Mouse (Mus musculus) CH12.LX (cell line): ENCODE measurements around the gene Amigo1. TPM values are rescaled to one million over a fixed set of nuclear protein-coding genes. Genes with fewer than 3 reads are reported as not detected.

Source experiments
- DNase-seq: peaks from one replicate; pipeline ENCODE4 v3.0.0-alpha.2; 2013; ENCODE audit errors: extremely low read depth
- H3K27ac ChIP-seq: 2 replicates; pipeline ENCODE4 v1.5.1; 2012; ENCODE audit warnings: low read depth, mild to moderate bottlenecking, control low read depth, moderate library complexity; ENCODE audit not compliant: insufficient read depth
- H3K27me3 ChIP-seq: replicated peaks from 2 replicates; pipeline ENCODE3; 2012; ENCODE audit warnings: inconsistent platforms
- H3K36me3 ChIP-seq, 2 experiments: replicated peaks in 1 of 2; 2 replicates each; pipeline versions ENCODE3 to v1.6.1; 2012; ENCODE audit warnings: inconsistent platforms in 1 of 2, low read length in 1 of 2, mild to moderate bottlenecking in 1 of 2, mixed read lengths in 1 of 2, moderate library complexity in 1 of 2; ENCODE audit not compliant: control insufficient read depth in 1 of 2, insufficient read depth in 1 of 2
- H3K4me1 ChIP-seq, 2 experiments: 2 replicates each; pipeline ENCODE4 v1.6.1; 2012; ENCODE audit warnings: inconsistent platforms in 1 of 2, moderate library complexity in 1 of 2; ENCODE audit not compliant: insufficient read depth in 2 of 2, control insufficient read depth in 1 of 2
- H3K4me2 ChIP-seq: 2 replicates; pipeline ENCODE4 v1.6.1; 2012; ENCODE audit warnings: low read depth, mild to moderate bottlenecking, control low read depth; ENCODE audit not compliant: poor library complexity, insufficient read depth, severe bottlenecking
- H3K4me3 ChIP-seq, 3 experiments: fragments of 150-350 bp in 1 of 3; sonication (generic) in 1 of 3; replicated peaks in 1 of 3; 2 replicates each; pipeline versions ENCODE3 to v1.5.1; 2011 to 2012; ENCODE audit warnings: low read depth in 2 of 3, low read length in 2 of 3, mild to moderate bottlenecking in 2 of 3, moderate library complexity in 2 of 3, control low read depth in 1 of 3, improper control_type of control experiment in 1 of 3, inconsistent platforms in 1 of 3, mixed read lengths in 1 of 3; ENCODE audit not compliant: poor library complexity in 1 of 3
- H3K79me2 ChIP-seq: replicated peaks from 2 replicates; pipeline ENCODE4 v1.6.1; 2012; ENCODE audit warnings: mild to moderate bottlenecking, moderate library complexity; ENCODE audit not compliant: control insufficient read depth, poor library complexity, insufficient read depth, severe bottlenecking; ENCODE audit errors: extremely low read depth
- H3K9ac ChIP-seq: 2 replicates; pipeline ENCODE4 v1.6.1; 2012; ENCODE audit warnings: low read depth, mild to moderate bottlenecking, control low read depth, moderate library complexity; ENCODE audit not compliant: insufficient read depth
- H3K9me3 ChIP-seq: replicated peaks from 2 replicates; pipeline ENCODE3; 2012; ENCODE audit warnings: low read length, inconsistent platforms, mixed read lengths
- BHLHE40 ChIP-seq: IDR thresholded peaks from 2 replicates; pipeline ENCODE4 v1.6.1; 2011; ENCODE audit warnings: mild to moderate bottlenecking, low read depth, low read length, improper control_type of control experiment
- CHD1 ChIP-seq: IDR thresholded peaks from 2 replicates; pipeline ENCODE4 v1.6.1; 2012; ENCODE audit warnings: low read depth, low read length, improper control_type of control experiment, inconsistent platforms
- CHD2 ChIP-seq: IDR thresholded peaks from 2 replicates; pipeline ENCODE4 v1.6.1; 2011; ENCODE audit warnings: low read length, improper control_type of control experiment
- CTCF ChIP-seq, 2 experiments: IDR thresholded peaks in 1 of 2; conservative IDR thresholded peaks in 1 of 2; 2 replicates each; pipeline ENCODE4 v1.5.1; 2011 to 2012; ENCODE audit warnings: low read depth in 2 of 2, low read length in 2 of 2, improper control_type of control experiment in 1 of 2, inconsistent platforms in 1 of 2, mild to moderate bottlenecking in 1 of 2, moderate library complexity in 1 of 2
- ELF1 ChIP-seq: IDR thresholded peaks from 2 replicates; pipeline ENCODE4 v1.6.1; 2014; ENCODE audit warnings: low read depth, mild to moderate bottlenecking, inconsistent platforms, low read length, improper control_type of control experiment
- EP300 ChIP-seq: IDR thresholded peaks from 2 replicates; pipeline ENCODE4 v1.6.1; 2011; ENCODE audit warnings: low read length, improper control_type of control experiment
- ETS1 ChIP-seq: conservative IDR thresholded peaks from 2 replicates; pipeline ENCODE4 v1.6.1; 2012; ENCODE audit warnings: low read depth, mild to moderate bottlenecking, inconsistent platforms, low read length, improper control_type of control experiment, moderate library complexity
- HCFC1 ChIP-seq: IDR thresholded peaks from 2 replicates; pipeline ENCODE4 v1.6.1; 2012; ENCODE audit warnings: low read depth, mild to moderate bottlenecking, inconsistent platforms, low read length, improper control_type of control experiment
- IRF4 ChIP-seq: IDR thresholded peaks from 2 replicates; pipeline ENCODE4 v1.6.1; 2014; ENCODE audit warnings: low read depth, mild to moderate bottlenecking, inconsistent platforms, low read length, improper control_type of control experiment
- MAZ ChIP-seq: IDR thresholded peaks from 2 replicates; pipeline ENCODE4 v1.6.1; 2012; ENCODE audit warnings: low read depth, mild to moderate bottlenecking, inconsistent platforms, low read length, improper control_type of control experiment, moderate library complexity
- MEF2A ChIP-seq: IDR thresholded peaks from 2 replicates; pipeline ENCODE4 v1.6.1; 2014; ENCODE audit warnings: low read depth, mild to moderate bottlenecking, inconsistent platforms, low read length, improper control_type of control experiment, borderline replicate concordance
- NRF1 ChIP-seq: IDR thresholded peaks from 2 replicates; pipeline ENCODE4 v1.6.1; 2014; ENCODE audit warnings: low read depth, mild to moderate bottlenecking, inconsistent platforms, low read length, improper control_type of control experiment, moderate library complexity
- POLR2AphosphoS2 ChIP-seq: IDR thresholded peaks from 2 replicates; pipeline ENCODE4 v1.6.1; 2011; ENCODE audit warnings: low read depth, low read length, improper control_type of control experiment
- RAD21 ChIP-seq: IDR thresholded peaks from 2 replicates; pipeline ENCODE4 v1.6.1; 2011; ENCODE audit warnings: low read depth, mild to moderate bottlenecking, low read length, improper control_type of control experiment, moderate library complexity
- SIN3A ChIP-seq: IDR thresholded peaks from 2 replicates; pipeline ENCODE4 v1.6.1; 2012; ENCODE audit warnings: low read length, improper control_type of control experiment, inconsistent platforms
- SMC3 ChIP-seq: IDR thresholded peaks from 2 replicates; pipeline ENCODE4 v1.6.1; 2011; ENCODE audit warnings: low read depth, low read length, improper control_type of control experiment
- TCF12 ChIP-seq: IDR thresholded peaks from 2 replicates; pipeline ENCODE4 v1.6.1; 2014; ENCODE audit warnings: low read depth, mild to moderate bottlenecking, inconsistent platforms, low read length, improper control_type of control experiment
- UBTF ChIP-seq: IDR thresholded peaks from 2 replicates; pipeline ENCODE4 v1.6.1; 2012; ENCODE audit warnings: low read depth, mild to moderate bottlenecking, inconsistent platforms, low read length, improper control_type of control experiment, moderate library complexity
- USF2 ChIP-seq: conservative IDR thresholded peaks from 2 replicates; pipeline ENCODE4 v1.6.1; 2011; ENCODE audit warnings: low read depth, low read length, improper control_type of control experiment
- ZKSCAN1 ChIP-seq: IDR thresholded peaks from 2 replicates; pipeline ENCODE4 v1.6.1; 2012; ENCODE audit warnings: low read depth, inconsistent platforms, low read length, improper control_type of control experiment, borderline replicate concordance
- dilution Hi-C: fragments of 300-500 bp; cut with MboI; formaldehyde crosslinking; loops from 2 replicates; pipeline ENCODE4 v1.14.3; 2020; ENCODE audit warnings: low sequenced_read_pairs; ENCODE audit not compliant: extremely low pct_unique_long_range_greater_than_20kb, extremely low pct_ligation_motif_present
- in situ Hi-C: fragments of 300-500 bp; cut with MboI; formaldehyde crosslinking; loops from 3 replicates; pipeline ENCODE4 v1.14.3; 2019; ENCODE audit warnings: low sequenced_read_pairs, low pct_ligation_motif_present, low pct_unique_long_range_greater_than_20kb, mixed read lengths
- polyA plus RNA-seq: library from polyadenylated mRNA; unstranded; fragments of >175 nt; gene quantifications from 2 replicates; pipeline ENCODE4 v1.2.1, GENCODE M21; 2012; ENCODE audit warnings: low read depth; ENCODE audit not compliant: insufficient read length
- total RNA-seq, 2 experiments: library from RNA; depleted of rRNA; stranded (reverse); fragments of 300-350 nt in 1 of 2; fragments of >200 nt in 1 of 2; gene quantifications; 2 replicates each; pipeline ENCODE4 v1.2.3; 2012 to 2014

Amigo1 gene
- total and polyA plus RNA-seq, 3 experiments, result 0.21 to 0.59 TPM; not detected in 1

DNA sequence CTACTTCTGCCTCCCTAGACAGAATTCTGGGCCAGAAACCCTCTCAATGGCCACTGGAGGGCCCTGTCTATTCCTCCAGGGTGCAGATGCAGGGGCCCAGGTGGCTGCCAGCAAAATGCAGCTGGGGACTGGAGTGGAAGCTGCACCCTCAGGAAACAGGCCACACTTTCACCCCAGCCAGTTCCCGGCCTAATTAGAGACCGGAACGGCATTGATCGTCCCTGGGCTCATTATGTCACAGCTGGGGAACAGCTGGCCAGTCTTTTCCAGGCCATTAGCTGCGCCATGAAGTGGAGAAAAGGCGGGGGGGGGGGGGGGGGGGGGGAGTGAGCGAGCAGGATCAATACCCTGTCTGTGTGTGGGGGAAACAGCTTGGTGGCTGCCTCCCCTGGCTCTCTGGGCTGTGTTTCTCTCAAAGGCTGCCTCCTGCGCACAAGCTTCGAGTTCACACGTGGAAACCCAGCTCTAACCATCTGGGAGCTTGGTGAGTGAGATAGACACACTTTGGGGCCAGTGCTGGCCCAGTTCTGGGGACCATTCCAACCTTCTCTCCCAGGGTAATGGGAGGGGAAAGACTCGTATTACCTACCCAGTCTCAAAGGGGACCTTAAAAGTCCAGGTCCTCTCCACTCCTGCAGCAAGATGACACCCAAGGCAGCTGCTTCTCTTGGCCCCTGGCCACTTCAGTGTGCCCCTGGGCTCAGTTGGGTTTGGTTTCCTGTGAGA lies 19.5 kb upstream of the Amigo1 start:
- H3K27me3 ChIP-seq, result peaks cover 9% of the 10 kb centered on the region
- dilution Hi-C loops, result no loop called here

DNA sequence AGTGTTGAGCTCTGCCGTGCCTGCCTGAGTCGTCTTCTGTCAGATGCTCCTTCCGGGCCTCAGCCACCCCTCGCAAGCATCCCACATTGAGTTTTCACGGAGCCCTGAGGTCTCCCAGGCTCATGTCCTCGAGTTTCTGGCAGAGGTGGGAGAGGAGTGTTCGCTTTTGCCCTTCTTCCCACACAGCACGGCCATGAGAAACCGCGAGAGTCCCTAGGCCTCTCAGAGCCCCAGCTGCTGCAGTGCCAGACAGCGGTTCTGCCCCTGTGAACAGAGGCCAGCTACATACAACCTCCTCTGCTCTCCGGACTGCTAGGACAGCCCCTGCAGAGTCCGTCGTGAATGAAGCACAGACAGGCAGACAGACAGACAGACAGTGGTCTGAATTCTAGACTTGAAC lies 18.6 kb upstream of the Amigo1 start:
- no peak for DNase-seq
- in situ Hi-C loops, result loop anchor here (5.0 to 10.0 kb wide), 3 partner anchors 40 to 217 kb away; partner anchors contain the start of genes Psma5 and Psrc1
- Histone ChIP-seq H3K27me3 (peaks cover 9% of the 10 kb centered on the region), H3K4me1 (peaks cover 24 to 58% of the 10 kb centered on the region in 2 experiments), H3K4me2 (no peak overlapping the region), H3K9ac (no peak overlapping the region), H3K9me3 (no peaks in the 10 kb centered on the region), H3K4me3 (no peak overlapping the region), H3K79me2 (no peaks in the 10 kb centered on the region), H3K27ac (no peak overlapping the region), H3K36me3 (no peaks in the 10 kb centered on the region)
- dilution Hi-C loops, result no loop called here
- 0 out of 2 replicates have a peak, but pooled peaks have one; percentile 16 for TF ChIP-seq TCF12
- no peak for TF ChIP-seq NRF1

More for the DNA sequence above, 19.5 kb upstream of the Amigo1 start:
- TF ChIP-seq USF2 (no peak), TCF12 (peak; percentile 92), SIN3A (no peak), BHLHE40 (peak; percentile 35; the same call in 1 of the 2 replicates), ETS1 (peak; percentile 83), MAZ (peak; percentile 66; the same call in 1 of the 2 replicates), IRF4 (peak; percentile 12; the same call in 1 of the 2 replicates), ZKSCAN1 (no peak), CHD1 (no peak), ELF1 (peak; percentile 54), POLR2AphosphoS2 (no peak), EP300 (peak; percentile 39; the same call in 1 of the 2 replicates), UBTF (peak; percentile 55; the same call in 1 of the 2 replicates), CHD2 (no peak), RAD21 (peak; percentile 57), HCFC1 (0 out of 2 replicates have a peak, but pooled peaks have one; percentile 52), SMC3 (peak; percentile 55), MEF2A (peak; percentile 49; the same call in 1 of the 2 replicates), CTCF (conservative IDR thresholded peaks at IDR 0.05 in 1 of 2, IDR thresholded peaks at IDR 0.05 in 1 of 2; ENCODE audit: low read depth in 2 of 2, low read length in 2 of 2) (peak in 1 of 2 experiments; percentile 74; a peak in 2 of 4 replicates)
- H3K4me1 ChIP-seq, result peaks cover 24 to 58% of the 10 kb centered on the region in 2 experiments
- DNase-seq, result peak; percentile 82
- no peak overlapping the region for H3K27ac ChIP-seq
- peak overlapping the region; percentile 53 for H3K4me2 ChIP-seq
- H3K36me3 ChIP-seq, result no peaks in the 10 kb centered on the region
- H3K9me3 ChIP-seq, result no peaks in the 10 kb centered on the region
- peak overlapping the region in 1 of 3 experiments; percentile 19 for H3K4me3 ChIP-seq
- in situ Hi-C loops, result loop anchor here (5.0 to 10.0 kb wide), 3 partner anchors 41 to 218 kb away; partner anchors contain the start of genes Psma5 and Psrc1
- H3K9ac ChIP-seq, result no peak overlapping the region
- no peaks in the 10 kb centered on the region for H3K79me2 ChIP-seq
